In genomic region chr7:130964686-130965085, GRCm38 (mm10) we compare ENCODE assay signal across 8 mouse cellular contexts. TPM values are rescaled to one million over a fixed set of nuclear protein-coding genes. Genes with fewer than 3 reads are reported as not detected.
DNase-seq lines count a peak whose midpoint lies in the region; ATAC-seq and TF ChIP-seq lines count a peak whose summit lies in the region.

No protein-coding gene starts in this region.

- peaks cover 60% of the 10 kb centered on the region for H3K4me1 ChIP-seq in embryonic facial prominence, embryonic 14.5 days (ENCODE audit: control insufficient read depth, insufficient read depth, low read length)
- H3K4me1 ChIP-seq in liver, postnatal 0 days (ENCODE audit: insufficient read depth) = no peaks in the 10 kb centered on the region
- no peaks in the 10 kb centered on the region; the same call in 1 of the 2 replicates for H3K4me1 ChIP-seq in midbrain, embryonic 16.5 days (ENCODE audit: control insufficient read depth, insufficient read depth, low read length)

- peak; percentile 98 for DNase-seq in 3T3-L1 (ENCODE audit: low read depth, low spot score)
- peak; percentile 79 to 84 for DNase-seq in adrenal gland, adult (ENCODE audit: inconsistent age in 2 of 2, low spot score in 1 of 2)
- DNase-seq in embryonic facial prominence, embryonic 14.5 days (ENCODE audit: low spot score) = peak; percentile 89
- peak; percentile 64 for DNase-seq in heart, postnatal 25 days (ENCODE audit: low spot score)
- DNase-seq in liver, postnatal 0 days = peak; percentile 37
- peak; percentile 53 for DNase-seq in yolk sac, embryonic 10.5 days (ENCODE audit: low spot score)
- no peak for DNase-seq in thymus, postnatal 25 days

- H3K27ac ChIP-seq in embryonic facial prominence, embryonic 14.5 days (replicated peaks; ENCODE audit: low read depth, low read length) = peak overlapping the region; percentile 77
- H3K27ac ChIP-seq in liver, postnatal 0 days (ENCODE audit: low read depth) = no peak overlapping the region
- H3K27ac ChIP-seq in midbrain, embryonic 16.5 days (ENCODE audit: low read length) = no peak overlapping the region

- ATAC-seq in embryonic facial prominence, embryonic 14.5 days (ENCODE audit: low read depth) = peak; percentile 37; the same call in 1 of the 2 replicates
- ATAC-seq in liver, postnatal 0 days = no peak
- no peak for ATAC-seq in midbrain, embryonic 16.5 days

- TF ChIP-seq CTCF in liver, postnatal 0 days (IDR thresholded peaks at IDR 0.05; ENCODE audit: low read depth) = no peak

- H3K9me3 ChIP-seq in embryonic facial prominence, embryonic 14.5 days (ENCODE audit: control insufficient read depth, low read length) = no peaks in the 10 kb centered on the region
- no peaks in the 10 kb centered on the region for H3K9me3 ChIP-seq in liver, postnatal 0 days (ENCODE audit: low read length)
- H3K9me3 ChIP-seq in midbrain, embryonic 16.5 days (replicated peaks; ENCODE audit: control insufficient read depth, low read length, poor library complexity, severe bottlenecking) = no peaks in the 10 kb centered on the region

- intact Hi-C loops in heart, postnatal 25 days (cut with DNase I) = no loop called here

- H3K27me3 ChIP-seq in embryonic facial prominence, embryonic 14.5 days (replicated peaks; ENCODE audit: control insufficient read depth, insufficient read depth, low read length) = no peaks in the 10 kb centered on the region
- H3K27me3 ChIP-seq in liver, postnatal 0 days (ENCODE audit: insufficient read depth, low read length) = no peaks in the 10 kb centered on the region
- no peaks in the 10 kb centered on the region for H3K27me3 ChIP-seq in midbrain, embryonic 16.5 days (ENCODE audit: control insufficient read depth, insufficient read depth, low read depth, low read length)

- no peaks in the 10 kb centered on the region for H3K36me3 ChIP-seq in embryonic facial prominence, embryonic 14.5 days (ENCODE audit: control insufficient read depth, insufficient read depth, low read length)
- no peaks in the 10 kb centered on the region for H3K36me3 ChIP-seq in liver, postnatal 0 days (replicated peaks; ENCODE audit: insufficient read depth, low read length)
- no peaks in the 10 kb centered on the region for H3K36me3 ChIP-seq in midbrain, embryonic 16.5 days (ENCODE audit: control insufficient read depth, insufficient read depth, low read length)

- H3K9ac ChIP-seq in embryonic facial prominence, embryonic 14.5 days (ENCODE audit: low read depth, low read length) = no peak overlapping the region
- no peak overlapping the region for H3K9ac ChIP-seq in liver, postnatal 0 days (replicated peaks)
- H3K9ac ChIP-seq in midbrain, embryonic 16.5 days (ENCODE audit: low read depth, low read length) = no peak overlapping the region

- TF ChIP-seq EP300 in liver, postnatal 0 days (IDR thresholded peaks at IDR 0.05; ENCODE audit: low read depth) = no peak

- H3K4me3 ChIP-seq in embryonic facial prominence, embryonic 14.5 days (ENCODE audit: low read depth, low read length) = no peak overlapping the region
- no peak overlapping the region for H3K4me3 ChIP-seq in liver, postnatal 0 days (ENCODE audit: low read depth, low read length)
- H3K4me3 ChIP-seq in midbrain, embryonic 16.5 days (ENCODE audit: low read depth, low read length) = no peak overlapping the region

- 21% methylated on average over 5 of the region's 5 CpGs for WGBS in embryonic facial prominence, embryonic 14.5 days
- 35% methylated on average over 5 of the region's 5 CpGs for WGBS in liver, postnatal 0 days (ENCODE audit: insufficient replicate concordance)
- 65% methylated on average over 5 of the region's 5 CpGs for WGBS in midbrain, embryonic 16.5 days

- H3K4me2 ChIP-seq in embryonic facial prominence, embryonic 14.5 days (ENCODE audit: low read depth, low read length) = no peak overlapping the region
- no peak overlapping the region for H3K4me2 ChIP-seq in liver, postnatal 0 days (ENCODE audit: low read depth, low read length)
- no peak overlapping the region for H3K4me2 ChIP-seq in midbrain, embryonic 16.5 days (ENCODE audit: low read length)

RNA-seq across cellular contexts. Expression of gene Htra1, which starts 28.8 kb away (rescaled TPM):
- polyA plus RNA-seq in embryonic facial prominence, embryonic 14.5 days (2014; fragmentation: Nextera tagmentation; extraction: Ambion mirVana) = 113 and 128 TPM in 2 replicates
- total RNA-seq in heart, postnatal 25 days (2021) = 100 to 1,000 TPM; 122 to 142 TPM
- 0.61 and 0.83 TPM in 2 replicates for polyA plus RNA-seq in liver, postnatal 0 days (2015; fragmentation: Nextera tagmentation; extraction: Ambion mirVana)
- 15.5 and 15.6 TPM in 2 replicates for polyA plus RNA-seq in midbrain, embryonic 16.5 days (2015; fragmentation: Nextera tagmentation; extraction: Ambion mirVana)
